Mouse (Mus musculus): ENCODE data around the gene Tmem60.

GRCm38 (mm10) chr5:20911741-20912140 lies 29.8 kb downstream of the Tmem60 start:
- TF ChIP-seq CTCF (IDR thresholded peaks at IDR 0.05; ENCODE audit: control insufficient read depth, insufficient read depth, low read length) (no peak), POLR2A (IDR thresholded peaks at IDR 0.05; ENCODE audit: borderline replicate concordance, control insufficient read depth, low read depth, low read length) (no peak)

All from bone marrow, adult 2 months (tissue).